Mouse (Mus musculus) ovary, adult 2 months (tissue): Measurements from ENCODE around the gene Mpnd. TPM values are rescaled to one million over a fixed set of nuclear protein-coding genes. Genes with fewer than 3 reads are reported as not detected.

Source experiments
- polyA plus RNA-seq: library from polyadenylated mRNA; depleted of rRNA; stranded (reverse); fragments of >200 nt; gene quantifications from 2 replicates; pipeline ENCODE4 v1.2.3, GENCODE M21; 2012; rRNA removed

Gene Mpnd
- 270 and 333 TPM in 2 replicates for polyA plus RNA-seq

DNA sequence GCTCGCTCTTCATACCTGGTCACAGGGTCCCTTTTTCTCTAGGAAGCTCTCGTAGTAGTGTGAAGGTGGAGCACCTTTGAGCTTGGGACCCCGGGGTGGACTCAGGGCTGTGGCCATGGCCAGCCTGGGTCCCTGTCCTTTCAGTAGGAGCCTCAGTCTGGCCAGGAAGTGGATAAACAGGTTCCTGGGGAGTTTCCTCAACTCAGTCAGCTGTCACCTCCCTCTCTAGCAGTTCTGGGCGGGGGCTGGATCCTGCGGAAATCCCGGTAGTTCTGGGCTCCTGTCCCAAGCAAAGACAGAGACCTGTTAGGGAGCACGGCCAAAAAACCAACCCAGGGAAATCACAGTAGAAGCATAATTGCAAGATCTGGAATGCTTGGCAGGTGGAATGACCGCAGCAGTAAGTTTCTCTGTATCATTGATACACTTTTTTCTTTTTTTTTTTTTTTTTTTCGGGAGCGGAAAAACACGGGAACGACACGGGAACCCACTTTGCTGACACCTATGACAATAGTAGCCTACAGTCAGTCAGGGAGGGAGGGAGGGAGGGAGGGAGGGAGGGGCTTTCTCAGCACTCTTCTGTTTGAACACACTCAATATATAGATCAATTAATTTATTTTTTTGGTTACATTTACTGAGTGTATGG lies at the start of gene Mpnd, which contains the start of gene Stap2:
Gene Mpnd (plus strand): TSS at position 297 of the 647 bp plus-strand sequence.
Gene Stap2 (minus strand): TSS at position 170 of the 647 bp plus-strand sequence.

DNA sequence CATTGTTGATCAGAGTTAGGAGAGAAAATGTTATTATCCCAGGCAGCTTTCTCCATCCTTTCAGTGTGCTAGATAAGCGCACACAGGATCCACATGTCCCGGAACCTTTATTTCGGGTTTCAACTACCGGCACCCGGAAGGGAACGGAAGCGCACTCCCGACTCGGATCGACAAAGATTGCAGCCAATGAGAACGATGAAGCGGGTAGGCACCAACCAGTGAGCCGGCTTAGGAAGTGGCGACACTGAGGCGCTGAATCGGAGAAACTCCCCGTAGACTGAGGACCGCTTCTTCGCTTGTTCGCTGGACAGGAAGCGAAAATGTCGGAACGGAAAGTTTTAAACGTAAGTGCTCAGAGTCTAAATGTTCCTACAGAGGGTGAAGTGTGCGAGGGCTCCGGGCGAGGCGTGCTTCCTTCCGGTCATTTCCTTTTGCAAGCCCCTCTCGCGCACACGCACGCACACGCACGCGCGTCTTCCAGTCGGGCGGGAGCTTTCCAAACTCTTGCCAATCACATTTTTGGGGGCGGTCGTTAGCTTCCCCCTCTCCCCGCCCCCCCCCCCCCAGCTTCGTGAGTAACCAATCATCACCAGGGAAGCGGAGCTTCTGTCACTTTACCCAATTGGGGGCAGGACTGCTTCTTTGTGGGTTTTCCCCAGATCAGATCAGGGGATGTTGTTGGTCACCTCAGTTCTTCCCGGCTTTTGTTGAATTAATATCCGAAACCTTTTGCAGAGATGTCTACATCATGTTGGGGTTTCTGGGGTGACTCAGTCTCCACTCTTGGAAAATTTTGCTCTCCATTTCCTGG lies 46.4 kb upstream of the Mpnd start, which contains the start of gene Yju2:
Gene Yju2 (plus strand): TSS at position 182 of the 811 bp plus-strand sequence.

DNA sequence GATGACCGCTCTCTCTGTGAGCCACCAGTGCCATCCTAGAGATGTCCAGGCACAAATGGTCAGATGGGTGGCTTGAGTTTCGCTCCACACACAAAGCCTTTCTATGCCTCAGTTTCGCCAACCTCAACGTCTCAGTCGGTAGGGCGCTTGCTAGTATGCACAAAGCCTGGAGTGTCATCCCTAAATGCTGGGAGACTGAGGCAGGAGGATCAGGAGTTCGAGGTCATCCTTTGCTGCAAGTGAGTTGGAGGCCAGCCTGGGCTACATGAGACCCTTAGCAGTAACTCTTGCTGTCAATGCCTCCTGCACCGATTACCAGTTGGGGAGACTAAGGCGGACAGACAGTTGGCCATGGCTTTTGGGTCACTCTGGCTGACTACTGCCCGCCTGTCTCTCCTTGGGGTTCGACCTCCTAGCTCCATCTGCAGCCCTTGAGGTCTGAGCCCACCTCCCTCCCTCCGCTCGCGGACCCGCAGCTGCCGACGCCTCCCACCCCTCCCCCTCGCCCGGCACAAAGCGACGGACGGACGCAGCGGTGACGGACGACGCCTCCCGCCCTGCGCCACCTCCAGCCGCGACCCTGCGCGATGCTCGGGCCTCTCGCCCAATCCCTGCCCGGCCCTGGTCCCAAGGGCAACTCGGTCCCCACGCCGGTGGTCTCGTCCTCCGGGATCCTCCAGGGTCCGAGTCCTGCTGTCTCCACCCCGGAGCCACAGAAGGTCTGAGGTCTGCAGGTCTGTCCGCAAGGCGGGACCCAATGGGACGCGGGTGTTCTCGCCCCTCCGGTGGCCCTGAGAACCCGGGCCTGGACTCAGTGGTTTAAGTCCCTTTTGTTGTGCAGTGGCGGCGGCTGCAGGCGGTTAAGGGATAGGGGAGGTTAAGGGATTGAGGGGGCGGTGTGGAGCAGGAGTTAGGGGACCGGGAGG lies 35.3 kb upstream of the Mpnd start, which contains the start of gene Shd:
Gene Shd (plus strand): TSS at position 502 of the 926 bp plus-strand sequence.

DNA sequence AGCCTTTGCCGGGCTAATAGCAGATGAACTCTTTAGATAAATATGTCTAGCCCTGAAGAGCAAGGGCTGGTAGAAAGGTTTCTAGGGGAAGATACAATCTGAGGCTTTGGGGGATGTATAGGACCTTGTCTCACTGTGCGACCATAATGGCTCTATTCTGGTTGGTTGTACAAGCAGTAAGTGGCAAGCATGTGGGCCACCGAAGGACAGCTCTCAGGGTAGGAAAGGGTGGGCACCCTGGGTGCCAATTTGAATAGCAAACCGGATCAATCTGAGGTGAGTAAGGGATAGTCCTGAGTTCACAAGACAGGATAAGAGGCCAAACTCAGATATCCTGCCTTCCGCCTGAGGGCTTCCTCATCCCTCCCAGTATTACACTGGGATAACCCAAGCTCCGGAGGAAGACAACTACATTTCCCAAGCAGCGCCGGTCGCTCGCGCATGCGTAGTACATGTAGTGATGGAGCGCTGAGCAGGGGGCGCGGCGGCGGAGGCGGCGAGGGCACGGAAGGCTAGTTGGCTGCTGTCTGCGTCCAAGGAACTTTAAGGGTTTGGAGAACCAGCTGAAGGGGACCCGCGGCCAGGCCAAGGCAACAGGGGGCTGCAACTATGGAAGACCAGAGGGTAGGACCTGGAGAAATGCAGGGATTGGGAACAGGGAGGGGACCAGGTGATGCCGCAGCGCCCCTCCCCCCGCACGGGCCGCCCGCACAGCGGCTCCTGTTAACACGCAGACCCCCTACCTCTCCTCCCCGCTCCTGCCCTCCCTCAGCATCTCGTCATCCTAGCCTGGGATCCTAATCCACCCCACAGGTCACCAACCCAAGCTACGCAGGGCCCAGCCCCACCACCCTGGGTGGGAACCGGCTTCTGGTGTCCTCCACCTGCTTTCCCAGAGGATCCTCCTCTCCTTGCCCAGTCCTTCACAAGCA lies 19.2 kb upstream of the Mpnd start, which contains the start of gene Fsd1:
Gene Fsd1 (plus strand): TSS at position 480 of the 932 bp plus-strand sequence.

DNA sequence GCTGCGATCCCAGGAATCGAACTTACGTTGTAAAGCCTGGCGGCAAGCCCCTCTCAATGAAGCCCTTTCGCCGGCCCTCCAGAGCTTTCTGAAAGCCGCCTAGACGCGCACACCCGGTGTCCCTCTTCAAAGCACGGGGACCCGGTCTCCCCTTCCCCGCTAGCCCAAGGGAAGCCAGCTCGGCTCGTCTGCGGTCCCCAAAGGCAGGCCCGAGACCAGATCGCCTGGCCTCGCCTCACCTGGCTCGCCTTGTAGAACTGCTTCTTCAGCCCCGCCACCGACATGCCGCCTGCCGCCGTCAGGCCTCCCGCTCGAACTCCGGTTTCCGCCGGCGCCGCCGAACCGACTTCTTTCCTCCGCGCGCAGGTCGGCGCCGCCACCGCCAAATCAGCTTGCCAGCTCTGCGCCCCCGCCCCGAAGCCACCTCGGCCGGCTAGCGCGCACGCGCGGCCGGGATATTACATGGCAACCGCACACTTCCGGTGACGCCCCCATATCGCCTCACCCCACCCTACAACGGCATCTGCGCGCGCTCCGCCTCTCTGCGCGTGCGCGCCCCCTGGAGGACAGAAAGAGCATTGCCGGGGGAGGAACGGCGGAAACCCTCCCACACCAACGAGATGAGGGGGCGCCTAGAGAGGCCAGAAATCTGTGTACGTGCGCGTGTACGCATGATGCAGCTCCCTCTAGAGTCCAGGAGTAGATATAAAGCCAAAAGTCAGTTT lies 30.8 kb downstream of the Mpnd start, which contains the start of gene Sh3gl1:
Gene Sh3gl1 (minus strand): TSS at position 460 of the 725 bp plus-strand sequence.

DNA sequence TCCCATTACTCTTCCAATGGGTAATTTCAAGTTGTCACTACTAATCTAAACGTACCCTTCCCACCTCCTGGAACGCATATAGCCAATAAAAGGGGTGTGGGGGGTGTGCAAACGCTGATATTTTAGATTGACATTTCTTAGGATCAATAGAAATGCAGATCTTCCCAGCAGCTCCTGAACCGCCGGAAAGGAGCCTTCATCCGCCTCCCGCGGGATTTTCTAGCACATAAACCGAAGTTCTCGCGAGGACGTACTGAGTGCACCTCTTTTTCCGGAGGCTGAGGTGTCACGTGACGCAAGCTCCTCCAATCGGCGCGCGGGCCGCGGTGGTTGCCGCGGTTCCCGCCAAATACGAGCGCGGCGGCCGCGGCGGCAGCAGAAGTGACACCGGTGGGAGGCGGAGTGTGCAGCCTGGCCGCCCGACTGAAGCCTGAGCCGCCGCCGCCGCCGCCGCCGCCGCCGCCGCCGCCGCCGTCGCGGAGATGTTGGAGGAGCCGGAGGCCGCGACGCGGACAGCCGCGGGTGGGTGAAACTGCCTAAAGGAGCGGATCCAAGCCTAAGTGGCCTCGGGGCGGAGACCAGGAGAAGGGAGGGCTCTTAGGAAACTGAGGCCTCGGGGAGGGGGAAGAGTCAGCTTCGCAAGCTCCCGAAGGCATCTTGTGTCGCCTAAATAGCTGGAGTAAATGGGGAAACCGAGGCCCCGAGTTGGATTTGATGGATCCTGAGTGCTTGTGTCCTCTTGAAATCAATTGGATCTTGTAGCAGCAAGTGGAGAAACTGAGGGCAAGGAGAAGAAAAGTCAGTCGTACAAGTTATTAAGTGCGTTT lies 34.7 kb downstream of the Mpnd start, which contains the start of gene Chaf1a:
Gene Chaf1a (plus strand): TSS at position 410 of the 827 bp plus-strand sequence.

Other genes starting within 250 kb of the Mpnd start
- gene Zfp119a, start 126.8 kb upstream of the Mpnd start, polyA plus RNA-seq, result 0.17 and 0.26 TPM in 2 replicates
- gene Zfp959, start 113.6 kb upstream of the Mpnd start, polyA plus RNA-seq, result 0.54 and 1.1 TPM in 2 replicates
- gene Zfp119b, start 56.2 kb upstream of the Mpnd start, polyA plus RNA-seq, result 0.09 and 0.15 TPM in 2 replicates
- gene Ebi3, start 53.1 kb upstream of the Mpnd start, polyA plus RNA-seq, result 5.9 and 6.5 TPM in 2 replicates
- gene Yju2, start 46.6 kb upstream of the Mpnd start, polyA plus RNA-seq, result 12.5 and 12.9 TPM in 2 replicates
- gene Shd, start 35.2 kb upstream of the Mpnd start, polyA plus RNA-seq, result 5.9 and 7.1 TPM in 2 replicates
- 4.5 and 4.8 TPM in 2 replicates for gene Fsd1, start 19.2 kb upstream of the Mpnd start, polyA plus RNA-seq
- gene Stap2, start 127 bp upstream of the Mpnd start, polyA plus RNA-seq, result 19.2 and 21.4 TPM in 2 replicates
- 126 and 128 TPM in 2 replicates for gene Sh3gl1, start 30.9 kb downstream of the Mpnd start, polyA plus RNA-seq
- 7.5 and 9.6 TPM in 2 replicates for gene Chaf1a, start 34.7 kb downstream of the Mpnd start, polyA plus RNA-seq
- gene Ubxn6, start 69.3 kb downstream of the Mpnd start, polyA plus RNA-seq, result 58.5 and 83.0 TPM in 2 replicates
- gene Hdgfl2, start 73.9 kb downstream of the Mpnd start, polyA plus RNA-seq, result 52.3 and 75.6 TPM in 2 replicates
- 206 and 215 TPM in 2 replicates for gene Plin4, start 104.1 kb downstream of the Mpnd start, polyA plus RNA-seq
- gene Plin5, start 111.9 kb downstream of the Mpnd start, polyA plus RNA-seq, result 19.0 and 42.0 TPM in 2 replicates
- gene Lrg1, start 116.3 kb downstream of the Mpnd start, polyA plus RNA-seq, result 76.6 and 100 TPM in 2 replicates
- 15.5 and 19.9 TPM in 2 replicates for gene Sema6b, start 134.6 kb downstream of the Mpnd start, polyA plus RNA-seq
- gene Tnfaip8l1, start 156.8 kb downstream of the Mpnd start, polyA plus RNA-seq, result 9.7 and 10.3 TPM in 2 replicates
- 124 and 131 TPM in 2 replicates for gene Mydgf, start 178.2 kb downstream of the Mpnd start, polyA plus RNA-seq
- gene Dpp9, start 213.2 kb downstream of the Mpnd start, polyA plus RNA-seq, result 58.6 and 59.5 TPM in 2 replicates